Mouse (Mus musculus): ENCODE results near the gene Rorb. TPM values are rescaled to one million over a fixed set of nuclear protein-coding genes. Genes with fewer than 3 reads are reported as not detected.
A peak's percentile ranks its signal among the peaks of the same experiment; 100 is the strongest.

Gene Rorb
- polyA plus RNA-seq, 1 experiment from 2014 or later: 1.7 TPM

DNA sequence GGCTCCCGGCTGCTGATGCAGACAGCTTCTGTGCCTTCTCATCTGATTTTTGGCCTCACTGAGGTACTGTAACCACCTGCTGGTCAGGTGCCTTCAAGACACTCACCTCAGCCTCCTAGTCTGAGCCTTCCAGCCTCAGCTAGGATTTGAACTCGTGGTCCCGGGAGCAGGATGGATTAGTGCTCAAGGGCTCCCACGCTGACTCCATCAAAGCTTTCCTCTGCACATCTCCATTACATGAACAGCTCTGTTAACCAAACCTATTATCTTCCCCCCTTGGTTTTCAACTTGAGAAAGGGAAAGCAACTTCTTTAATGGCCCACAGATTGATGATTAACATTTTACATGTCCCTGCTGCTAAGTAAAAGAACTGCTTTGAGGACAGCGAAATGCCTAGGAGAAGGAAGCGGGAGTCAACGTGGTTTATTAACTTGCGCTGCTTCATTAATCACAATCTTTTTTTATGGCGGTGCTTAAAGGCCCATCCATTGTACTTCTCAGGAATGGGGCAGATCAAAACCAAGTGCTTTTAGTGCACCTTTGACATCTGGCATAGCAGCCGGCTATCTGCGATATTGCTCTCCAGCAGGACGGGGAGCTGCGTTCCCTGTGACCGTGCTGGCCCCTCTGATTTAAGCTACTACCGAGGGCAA, 208.8 kb downstream of the Rorb start:
- no peak overlapping the region for H3K4me3 ChIP-seq
- 86% methylated on average over 15 of the region's 15 CpGs for WGBS
- no peaks in the 10 kb centered on the region for H3K27me3 ChIP-seq (ENCODE audit: poor library complexity, severe bottlenecking)
- no peaks in the 10 kb centered on the region for H3K9me3 ChIP-seq
- H3K36me3 ChIP-seq (replicated peaks): no peaks in the 10 kb centered on the region
- H3K4me1 ChIP-seq: peaks cover 7% of the 10 kb centered on the region; the same call in 1 of the 2 replicates
- no peak overlapping the region for H3K27ac ChIP-seq
- DNase-seq (ENCODE audit: extremely low spot score, low spot score): no peak

DNA sequence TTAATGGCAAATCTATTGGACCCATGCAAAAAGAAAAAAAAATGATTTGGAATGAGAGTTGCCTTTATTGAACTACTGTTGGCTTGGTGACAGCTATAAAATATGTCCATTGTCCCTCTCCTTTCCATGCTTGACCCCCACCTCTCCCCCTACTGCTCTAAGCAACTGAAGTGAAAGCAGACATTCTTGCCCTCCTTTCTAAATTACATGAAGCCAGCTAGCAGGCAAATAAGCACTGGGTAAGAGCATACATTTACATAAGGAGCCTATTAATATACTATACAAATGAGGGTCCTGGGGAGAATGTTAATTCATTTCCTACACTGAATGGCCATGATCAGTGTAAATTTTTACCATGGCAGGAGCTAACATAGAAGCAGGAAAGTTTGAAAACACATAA, 212.8 kb downstream of the Rorb start:
- DNase-seq (ENCODE audit: extremely low spot score, low spot score): no peak
- Histone ChIP-seq H3K4me3 (no peak overlapping the region), H3K36me3 (replicated peaks) (no peaks in the 10 kb centered on the region), H3K9me3 (no peaks in the 10 kb centered on the region), H3K27me3 (ENCODE audit: poor library complexity, severe bottlenecking) (no peaks in the 10 kb centered on the region), H3K4me1 (peaks cover 7% of the 10 kb centered on the region; the same call in 1 of the 2 replicates), H3K27ac (no peak overlapping the region)

DNA sequence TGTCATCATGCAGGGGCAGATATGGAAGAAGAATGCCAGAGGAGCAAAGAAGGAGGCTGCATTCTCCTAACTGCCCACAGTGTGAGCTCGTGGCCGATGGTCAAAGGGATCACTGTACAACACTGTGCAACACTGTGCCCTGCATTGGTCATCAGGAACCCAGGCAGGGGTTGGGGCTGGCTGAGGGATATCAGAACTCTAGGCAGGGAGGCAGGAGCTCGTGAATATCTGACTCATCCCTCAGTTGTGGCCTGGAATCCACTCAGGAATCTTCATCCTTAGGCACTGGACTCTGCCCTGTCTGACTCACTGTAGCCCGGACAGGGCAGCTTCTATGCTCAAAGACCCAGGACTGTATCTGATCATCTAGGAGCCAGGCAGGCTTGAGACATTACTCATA, 220.8 kb downstream of the Rorb start:
- Histone ChIP-seq H3K27ac (0 out of 2 replicates have a peak overlapping the region, but pooled peaks have one; percentile 40), H3K4me3 (no peak overlapping the region), H3K27me3 (ENCODE audit: poor library complexity, severe bottlenecking) (no peaks in the 10 kb centered on the region), H3K9me3 (no peaks in the 10 kb centered on the region), H3K36me3 (replicated peaks) (no peaks in the 10 kb centered on the region), H3K4me1 (peaks cover 31% of the 10 kb centered on the region)
- DNase-seq (ENCODE audit: extremely low spot score, low spot score): no peak
- 90% methylated on average over 4 of the region's 4 CpGs for WGBS

DNA sequence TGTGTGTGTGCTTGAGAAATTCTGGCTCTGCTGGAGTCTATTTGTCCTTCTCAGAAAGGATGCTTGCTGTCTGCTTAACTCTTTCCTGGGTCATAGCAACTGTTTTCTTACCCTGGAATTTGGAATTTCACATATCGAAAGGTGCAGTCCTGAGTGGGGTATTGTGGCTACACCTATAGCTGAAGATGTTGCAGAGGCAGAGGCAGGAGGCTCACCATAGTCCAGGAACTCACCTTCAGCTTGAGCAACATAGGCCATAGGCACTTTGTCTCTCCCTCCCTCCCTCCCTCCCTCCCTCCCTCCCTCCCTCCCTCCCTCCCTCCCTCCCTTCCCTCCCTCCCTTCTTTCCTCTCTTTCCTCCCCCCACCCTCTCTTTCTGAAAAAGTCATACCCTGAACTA, 221.4 kb downstream of the Rorb start:
- Histone ChIP-seq H3K9me3 (no peaks in the 10 kb centered on the region), H3K4me3 (peak overlapping the region; percentile 43; the same call in 1 of the 2 replicates), H3K27me3 (ENCODE audit: poor library complexity, severe bottlenecking) (no peaks in the 10 kb centered on the region), H3K36me3 (replicated peaks) (no peaks in the 10 kb centered on the region), H3K4me1 (peaks cover 31% of the 10 kb centered on the region), H3K27ac (peak overlapping the region; percentile 76)
- 86% methylated on average over 1 of the region's 1 CpGs for WGBS
- no peak for DNase-seq (ENCODE audit: extremely low spot score, low spot score)

DNA sequence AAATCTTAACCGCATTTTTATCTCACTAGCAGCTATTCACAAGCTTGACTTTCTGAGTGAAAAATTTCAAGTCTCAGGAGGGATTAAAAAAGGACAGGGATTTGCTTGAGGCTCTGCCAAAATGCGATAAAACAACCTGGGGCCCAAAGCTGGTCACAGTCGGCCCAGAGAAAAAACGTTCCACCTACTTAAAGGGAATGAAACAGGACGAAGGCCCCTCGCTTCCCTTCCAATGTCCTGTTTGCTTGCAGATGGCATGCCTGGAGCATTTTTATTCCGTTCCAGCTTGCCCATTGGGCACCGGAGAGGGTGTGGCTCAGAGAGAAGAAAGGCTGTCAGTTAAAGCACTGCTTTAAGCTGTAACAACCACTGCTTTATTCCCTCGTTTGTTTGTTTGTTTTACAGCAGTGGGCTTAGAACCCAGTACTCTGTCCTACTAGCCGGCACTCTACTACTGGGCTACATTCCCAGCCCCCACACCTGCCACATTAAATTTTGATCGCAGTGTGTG, 221.8 kb downstream of the Rorb start:
- Histone ChIP-seq H3K27me3 (ENCODE audit: poor library complexity, severe bottlenecking) (no peaks in the 10 kb centered on the region), H3K9me3 (no peaks in the 10 kb centered on the region), H3K27ac (peak overlapping the region; percentile 76), H3K4me3 (peak overlapping the region; percentile 43), H3K36me3 (replicated peaks) (no peaks in the 10 kb centered on the region), H3K4me1 (peaks cover 31% of the 10 kb centered on the region)
- 13% methylated on average over 11 of the region's 11 CpGs for WGBS
- DNase-seq (ENCODE audit: extremely low spot score, low spot score): peak; percentile 32

DNA sequence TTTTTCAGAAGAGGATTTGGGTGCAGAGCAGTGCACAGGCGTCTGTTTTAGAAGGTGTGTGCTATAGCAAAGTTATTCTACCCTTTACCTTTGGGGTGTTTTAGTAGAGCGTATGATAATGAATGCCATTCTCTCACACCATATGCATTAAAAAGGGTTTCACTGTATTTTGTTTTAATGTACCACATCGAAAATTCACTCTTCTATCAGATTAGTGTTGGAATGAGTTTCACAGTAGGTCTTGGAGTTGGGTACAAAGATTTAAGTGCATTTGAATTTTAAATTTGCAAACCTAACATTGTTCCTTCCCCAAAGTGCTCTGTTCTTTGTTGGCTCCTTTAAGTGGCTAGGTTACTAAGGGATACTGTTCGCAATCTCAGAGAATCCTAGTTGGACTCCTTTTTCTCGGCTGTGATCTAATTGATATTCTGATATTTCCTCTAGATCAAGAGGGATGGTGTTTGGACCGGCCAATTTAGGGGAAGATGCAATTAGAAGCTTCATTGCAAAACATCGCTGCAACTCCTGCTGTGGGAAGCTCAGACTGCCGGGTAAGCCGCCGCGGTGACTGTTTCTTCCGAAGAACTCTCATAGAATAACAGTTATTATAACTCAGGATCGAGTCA, 222.4 kb downstream of the Rorb start:
- H3K9me3 ChIP-seq: no peaks in the 10 kb centered on the region
- peak overlapping the region; percentile 76 for H3K27ac ChIP-seq
- peak overlapping the region; percentile 43 for H3K4me3 ChIP-seq
- 19% methylated on average over 13 of the region's 13 CpGs for WGBS
- DNase-seq (ENCODE audit: extremely low spot score, low spot score): peak; percentile 18
- no peaks in the 10 kb centered on the region for H3K27me3 ChIP-seq (ENCODE audit: poor library complexity, severe bottlenecking)
- H3K36me3 ChIP-seq (replicated peaks): no peaks in the 10 kb centered on the region
- peaks cover 31% of the 10 kb centered on the region for H3K4me1 ChIP-seq

DNA sequence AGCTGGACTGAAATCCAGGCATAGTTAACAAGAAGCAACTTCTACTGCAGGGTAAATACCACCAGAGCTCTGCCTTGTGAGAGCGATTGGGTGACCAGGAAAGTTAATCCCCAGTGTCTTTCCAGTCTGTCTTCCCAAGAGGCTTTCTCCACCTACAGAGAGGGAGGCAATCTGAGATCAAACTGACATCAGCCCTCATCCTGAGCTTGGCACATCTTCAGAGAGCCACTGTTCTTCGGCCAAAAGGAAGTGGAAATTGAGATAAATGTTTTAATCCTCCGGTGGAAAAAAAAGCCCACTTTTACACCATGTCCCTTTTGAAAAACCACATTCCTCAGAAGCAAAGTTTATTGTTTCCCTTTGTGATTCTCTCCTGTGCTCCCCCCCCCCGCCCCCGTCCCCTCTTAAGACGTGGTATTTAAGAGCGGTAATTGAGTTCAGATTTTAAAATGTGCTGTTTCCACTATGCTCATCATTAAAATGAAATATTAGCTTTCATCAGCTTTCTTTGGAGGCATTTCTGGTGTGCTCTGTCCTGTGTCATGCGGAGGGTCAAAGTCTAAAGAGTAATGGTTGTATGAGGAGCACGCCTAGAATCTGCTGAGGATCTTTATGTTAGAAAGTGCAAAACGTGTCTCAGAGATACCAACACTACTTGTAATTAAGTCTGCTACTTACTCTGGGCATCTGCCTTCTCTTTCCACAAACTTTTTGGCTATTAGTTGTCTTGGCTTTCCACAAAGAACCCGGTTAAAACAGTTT, 223.2 kb downstream of the Rorb start:
- Histone ChIP-seq H3K27me3 (ENCODE audit: poor library complexity, severe bottlenecking) (no peaks in the 10 kb centered on the region), H3K27ac (peak overlapping the region; percentile 25; the same call in 1 of the 2 replicates), H3K4me1 (peaks cover 31% of the 10 kb centered on the region), H3K4me3 (no peak overlapping the region), H3K9me3 (no peaks in the 10 kb centered on the region), H3K36me3 (replicated peaks) (no peaks in the 10 kb centered on the region)
- DNase-seq (ENCODE audit: extremely low spot score, low spot score): no peak
- WGBS: 50% methylated on average over 11 of the region's 11 CpGs

DNA sequence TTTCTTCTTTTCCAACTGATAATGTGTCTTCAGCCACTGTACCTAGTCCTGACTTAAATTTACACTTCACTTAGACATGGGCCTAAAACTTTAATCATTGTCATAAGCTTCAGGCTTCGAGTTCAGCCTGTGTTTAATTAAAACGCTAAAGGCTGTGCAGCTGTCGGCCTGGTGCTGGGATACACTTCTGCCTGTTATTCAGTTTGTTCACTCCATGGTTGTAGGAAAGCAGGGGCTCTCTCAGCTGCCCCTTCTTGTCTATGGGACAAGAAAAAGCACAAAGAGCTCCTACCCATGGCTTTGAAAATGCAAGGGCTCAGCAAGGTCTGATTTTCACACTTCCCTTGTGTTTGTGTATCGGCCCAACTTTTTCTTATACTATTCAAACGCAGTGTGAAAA, 229.8 kb downstream of the Rorb start:
- no peaks in the 10 kb centered on the region for H3K36me3 ChIP-seq (replicated peaks)
- H3K27me3 ChIP-seq (ENCODE audit: poor library complexity, severe bottlenecking): no peaks in the 10 kb centered on the region; the same call in 1 of the 2 replicates
- no peak overlapping the region for H3K27ac ChIP-seq
- H3K4me3 ChIP-seq: no peak overlapping the region
- H3K9me3 ChIP-seq: no peaks in the 10 kb centered on the region
- peaks cover 6% of the 10 kb centered on the region for H3K4me1 ChIP-seq
- WGBS: 60% methylated on average over 5 of the region's 5 CpGs
- DNase-seq (ENCODE audit: extremely low spot score, low spot score): no peak
